Mouse (Mus musculus) layer of hippocampus, postnatal 36 days (tissue): ENCODE measurements at regions not wholly inside any gene's neighbourhood (a gene's known extent, or its start where the extent isn't known, plus 50 kb on each side); places are given as distances from the start of the nearest gene placed in this dataset.

Experiments used
- DNase-seq, 2 experiments: peaks; one replicate each; pipeline ENCODE4 v3.0.0; 2022

DNA sequence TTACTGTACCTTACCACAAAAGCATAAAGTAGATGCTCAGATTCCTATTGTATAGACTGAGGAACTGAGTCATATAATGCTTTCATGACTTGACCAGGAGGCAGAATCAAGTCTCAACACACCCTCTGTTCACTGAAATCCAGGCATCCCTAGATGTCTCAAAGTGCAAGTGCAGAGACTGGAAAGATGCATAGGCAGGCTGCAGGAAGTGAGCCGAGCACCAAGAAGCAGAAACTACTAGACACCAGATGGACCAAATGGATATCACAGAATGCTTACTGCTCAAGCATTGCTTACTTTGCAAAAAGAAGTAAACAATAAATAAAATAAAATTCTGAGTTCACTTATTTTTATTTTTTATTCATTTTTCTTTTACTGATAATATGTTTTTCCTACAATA lies 143.0 kb upstream of the Cpeb2 start:
- no peak for DNase-seq

DNA sequence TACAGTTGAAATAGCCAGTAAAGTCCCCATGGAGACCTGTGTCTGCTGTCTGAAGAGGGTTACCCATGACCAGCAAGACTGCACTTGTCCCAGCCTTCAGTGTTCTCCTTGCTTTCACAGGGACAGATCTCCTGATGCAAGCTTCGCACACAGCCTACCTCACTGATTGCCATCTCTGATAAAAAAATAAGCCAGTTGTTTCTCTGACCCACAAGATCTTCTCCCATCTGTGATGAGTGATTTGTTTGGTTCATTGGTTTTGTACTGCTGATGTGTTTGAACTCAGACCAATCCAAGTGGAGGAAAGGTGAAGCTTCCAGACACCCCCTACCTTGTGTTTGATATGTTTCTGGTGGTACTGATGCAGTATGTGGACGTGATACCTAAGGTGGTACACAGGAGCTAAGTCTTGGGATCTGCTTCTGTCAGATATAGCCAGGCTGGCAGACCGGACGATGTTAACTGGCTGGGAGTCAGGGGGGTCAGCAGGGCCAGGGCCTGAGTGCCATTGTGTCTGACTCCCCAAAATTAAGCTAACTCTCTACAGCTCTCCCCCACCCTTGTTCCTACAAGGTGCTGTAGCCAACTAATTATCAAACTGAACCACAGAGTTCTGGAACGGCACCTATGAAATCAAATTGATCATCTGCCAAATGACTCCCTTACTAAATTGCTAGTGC lies 139.2 kb upstream of the Cpeb2 start:
- DNase-seq: no peak

DNA sequence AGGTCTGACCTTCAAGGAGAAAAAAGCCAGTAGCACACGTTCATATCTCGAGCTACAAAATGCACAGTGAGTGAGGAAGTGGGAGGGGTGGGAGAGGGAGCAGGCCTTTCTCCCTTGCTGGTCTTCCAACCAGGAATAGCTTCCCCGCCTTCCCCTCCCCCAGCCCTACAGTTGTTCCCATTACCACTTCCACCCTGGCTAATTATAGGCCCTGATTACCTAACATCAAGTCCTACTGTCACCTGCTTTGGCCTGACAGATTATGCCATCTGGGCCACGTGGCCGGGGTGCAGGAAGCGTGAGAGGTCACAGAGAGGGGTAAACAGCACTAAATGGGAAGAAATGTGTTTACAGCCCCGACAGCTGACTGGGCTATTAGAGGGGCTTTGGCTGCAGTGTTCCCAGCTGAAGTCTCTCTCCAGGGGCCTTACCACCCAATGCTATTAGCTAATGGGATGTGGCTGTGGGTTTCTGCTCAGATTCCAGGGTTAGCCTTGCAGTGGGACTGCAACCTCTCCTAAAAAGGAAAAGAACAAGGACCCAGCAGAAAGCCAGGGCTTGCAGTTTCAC lies 138.6 kb upstream of the Cpeb2 start:
- DNase-seq: no peak

DNA sequence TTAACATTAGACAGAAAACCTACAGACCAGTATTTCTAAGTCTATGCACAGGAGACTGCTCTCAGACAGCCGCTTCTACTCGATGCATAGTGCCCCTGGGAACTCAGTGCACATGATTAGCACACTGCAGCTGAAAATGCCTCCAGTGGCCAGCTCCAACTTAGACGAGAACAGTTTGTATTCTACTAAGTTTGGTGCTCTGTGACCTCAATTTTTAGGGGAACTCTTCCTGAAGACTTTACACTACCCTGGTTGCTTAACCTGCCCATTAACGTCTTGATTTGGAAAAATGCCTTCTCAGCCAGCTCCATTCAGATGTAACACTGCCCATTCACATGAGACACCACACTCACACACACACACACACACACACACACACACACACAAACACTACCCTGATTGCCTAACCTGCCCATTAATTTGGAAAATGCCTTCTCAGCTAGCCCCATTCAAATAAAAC lies 130.9 kb upstream of the Cpeb2 start:
- no peak for DNase-seq

DNA sequence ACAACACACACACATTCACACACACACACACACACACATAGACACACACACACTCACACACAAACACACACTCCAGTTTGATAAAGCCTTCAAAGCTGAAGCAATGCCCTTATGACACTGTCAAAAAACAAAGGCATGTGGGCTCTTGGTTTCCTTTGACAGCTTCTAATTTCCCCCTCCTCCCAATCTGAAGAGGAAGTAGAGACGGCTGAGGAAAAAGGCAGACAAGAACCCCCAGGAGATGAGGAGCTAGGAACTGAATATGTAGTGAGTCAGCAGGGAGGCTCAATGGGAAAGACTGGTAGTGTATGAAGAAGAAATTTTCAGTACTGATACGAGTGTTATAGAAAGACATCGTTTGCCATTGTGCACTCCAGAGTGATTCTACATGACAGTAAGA lies 130.4 kb upstream of the Cpeb2 start:
- no peak for DNase-seq

DNA sequence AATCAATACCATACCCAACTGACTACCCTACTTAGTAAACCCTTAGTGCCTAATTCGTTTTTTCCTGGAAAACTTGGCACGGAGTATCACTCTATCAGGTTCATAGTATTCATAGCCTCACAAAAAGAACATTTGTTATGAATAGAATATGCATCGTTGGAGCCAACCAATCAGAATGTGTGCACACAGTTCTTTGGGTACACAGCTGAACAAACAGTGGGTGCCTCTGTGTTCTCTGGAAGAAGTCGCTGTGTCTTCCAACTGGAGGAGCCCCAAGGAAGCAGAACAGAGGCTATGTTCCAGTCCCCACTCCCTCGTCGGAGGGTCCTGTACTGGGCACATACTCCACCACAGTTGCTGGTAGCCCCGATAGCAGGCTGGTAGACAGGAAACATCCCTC lies 129.2 kb upstream of the Cpeb2 start:
- peak; percentile 35 to 47 for DNase-seq

DNA sequence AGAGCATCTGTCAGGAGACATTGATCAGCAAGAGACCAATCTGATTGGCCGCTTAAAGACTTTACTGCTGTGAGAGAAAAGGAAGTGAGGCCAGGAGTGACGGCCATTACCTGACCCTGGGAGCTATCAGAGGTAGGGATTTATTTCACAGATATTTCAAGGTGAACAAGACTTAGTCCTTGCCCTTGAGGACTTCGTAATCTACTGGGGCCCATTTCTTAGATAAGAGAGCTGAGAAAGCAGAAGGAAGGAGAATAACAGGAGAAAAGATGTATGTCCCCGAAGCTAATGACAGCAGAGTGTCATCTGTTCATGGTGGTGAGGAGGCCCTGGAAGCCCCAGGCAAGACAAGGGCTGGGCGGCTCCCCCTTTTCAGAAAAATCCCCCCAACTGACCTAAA lies 127.4 kb upstream of the Cpeb2 start:
- DNase-seq: no peak

DNA sequence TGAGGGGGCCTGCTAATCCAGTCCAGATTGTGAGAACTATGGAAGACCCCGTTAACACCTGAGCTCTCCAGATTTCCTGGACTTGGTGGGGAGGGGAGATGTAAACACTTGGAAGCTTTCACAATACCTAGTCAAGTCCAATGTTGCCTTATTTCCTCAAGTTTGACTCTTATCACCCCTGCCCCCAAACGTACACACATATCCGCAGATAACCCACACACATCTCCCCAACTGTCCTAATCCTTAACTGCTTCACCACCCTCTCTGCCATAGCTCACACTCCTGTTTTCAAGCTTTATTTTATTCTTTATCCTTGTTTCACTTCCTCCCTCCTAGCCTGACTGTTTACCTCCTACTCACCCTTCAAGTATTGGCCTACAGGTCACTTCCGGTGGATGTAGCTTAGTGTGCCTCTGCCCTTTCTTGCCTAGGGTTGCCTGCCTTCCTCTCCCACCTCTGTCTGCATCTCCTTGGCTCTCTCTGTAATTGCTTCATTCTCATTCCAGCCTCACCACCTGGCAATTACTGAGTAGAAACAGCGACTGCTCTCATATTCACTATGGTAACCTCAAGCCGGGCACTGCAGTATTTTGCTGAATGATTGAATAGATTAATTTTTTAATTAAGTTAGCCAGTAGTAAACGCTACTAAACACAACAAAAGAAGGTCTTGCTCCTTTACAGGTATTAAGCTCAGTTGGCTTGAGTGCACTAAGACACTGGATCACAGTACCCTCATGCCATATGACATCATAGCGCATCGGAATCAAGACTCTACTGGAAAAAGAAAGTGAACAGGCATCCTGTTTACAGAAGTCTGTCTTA lies 125.3 kb upstream of the Cpeb2 start:
- no peak for DNase-seq

DNA sequence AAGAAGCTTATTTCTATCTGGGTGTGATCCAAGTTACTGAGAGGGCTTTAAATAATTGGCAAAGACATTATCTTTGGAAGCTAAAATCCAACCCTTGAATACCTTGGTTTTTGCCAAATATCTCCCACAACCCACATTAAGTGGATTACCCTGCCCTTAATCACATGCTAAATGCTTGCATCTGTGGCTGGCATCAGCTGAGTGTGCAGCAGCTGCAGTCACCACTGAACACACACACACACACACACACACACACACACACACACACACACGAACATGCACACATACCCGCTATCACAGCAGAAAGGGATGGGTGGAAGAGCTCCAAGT lies 124.7 kb upstream of the Cpeb2 start:
- no peak for DNase-seq

DNA sequence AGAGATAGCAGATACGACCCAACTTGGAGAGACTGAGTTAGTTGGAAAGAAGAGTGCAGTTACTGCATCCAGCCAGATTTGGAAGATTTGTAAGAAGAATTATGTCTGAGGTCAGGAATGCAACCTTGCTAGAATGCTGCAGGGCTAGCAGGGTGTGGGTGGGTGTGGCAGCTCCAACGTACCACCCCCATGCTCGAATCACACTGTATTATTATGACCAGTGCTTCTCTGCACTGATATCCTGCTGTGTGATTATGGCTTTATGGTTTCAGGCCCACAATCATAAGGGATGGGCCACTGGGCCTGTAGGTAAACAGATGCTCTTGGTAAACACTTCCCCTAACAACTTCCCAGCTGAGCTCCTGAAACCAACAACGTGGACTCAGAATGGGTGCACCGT lies 122.8 kb upstream of the Cpeb2 start:
- DNase-seq: no peak

DNA sequence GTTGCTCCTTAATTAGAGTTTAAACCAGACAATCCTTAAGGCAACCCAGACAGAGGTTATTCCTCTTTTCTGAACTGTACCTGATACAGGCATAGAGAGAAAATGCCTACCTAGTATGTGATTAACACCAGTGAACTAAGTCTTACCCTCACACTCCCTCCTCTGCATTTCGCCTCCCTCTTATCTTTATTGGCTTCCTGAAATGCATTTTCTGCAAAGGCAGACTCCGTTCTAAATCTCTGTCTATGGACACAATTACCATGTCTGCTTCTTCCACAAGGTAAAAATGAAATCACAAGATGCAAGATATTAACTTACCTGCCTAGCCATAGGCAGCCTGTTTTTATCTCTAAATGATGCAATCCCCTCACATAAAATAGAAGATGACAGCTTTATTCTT lies 121.2 kb upstream of the Cpeb2 start:
- no peak for DNase-seq

DNA sequence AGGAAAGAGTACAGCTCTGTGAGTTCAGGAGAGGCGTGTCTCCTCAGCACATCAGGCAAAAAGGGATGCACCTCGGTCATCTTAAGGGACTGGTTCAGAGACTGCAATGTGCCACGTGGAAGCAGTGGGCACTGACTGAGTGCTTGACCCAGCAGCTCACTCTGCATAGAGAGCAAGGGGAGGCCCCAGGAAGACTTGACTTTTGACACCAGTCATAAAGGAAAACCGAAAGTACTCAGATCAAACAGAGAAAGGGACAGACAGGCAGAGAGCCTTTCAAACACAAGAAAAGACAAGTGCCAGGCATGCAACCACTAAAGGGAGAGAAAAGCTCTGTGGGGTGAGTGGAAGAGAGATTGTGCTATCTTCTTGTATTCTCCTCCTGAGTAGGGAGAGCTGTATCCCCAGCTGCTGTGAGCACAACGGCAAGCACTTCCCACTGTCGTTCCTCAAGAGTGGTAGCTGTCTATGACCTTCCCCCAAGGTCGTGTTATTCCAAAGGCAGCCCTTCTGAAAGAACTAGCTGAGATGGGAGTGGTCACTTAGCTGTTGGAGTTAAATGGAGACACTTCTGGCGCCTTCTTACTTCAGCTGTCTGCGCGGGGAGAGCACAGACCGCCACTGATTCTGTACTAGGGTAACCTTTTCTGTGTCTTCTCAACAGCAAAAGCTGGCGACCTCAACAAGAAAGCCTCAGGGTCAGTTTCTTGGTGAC lies 119.4 kb upstream of the Cpeb2 start:
- DNase-seq: no peak

DNA sequence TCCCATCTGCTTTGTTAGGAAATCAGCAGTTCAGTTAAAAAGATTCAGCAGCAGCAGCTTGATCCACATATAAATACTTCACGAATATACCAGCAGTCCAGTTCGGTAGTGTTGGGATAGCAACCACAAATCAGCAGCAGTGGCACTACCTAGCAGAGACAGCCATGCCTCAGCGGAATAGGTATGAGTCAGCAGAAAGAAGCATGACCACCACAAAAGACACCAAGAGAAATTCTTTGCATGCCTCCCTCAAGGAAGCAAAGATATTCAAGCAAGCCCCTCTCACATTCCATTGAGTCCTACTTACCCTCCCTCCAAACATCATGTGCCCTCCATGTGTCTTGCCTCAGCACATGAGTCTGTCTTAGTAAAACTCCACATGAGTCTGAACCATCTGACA lies 117.5 kb upstream of the Cpeb2 start:
- DNase-seq: no peak

DNA sequence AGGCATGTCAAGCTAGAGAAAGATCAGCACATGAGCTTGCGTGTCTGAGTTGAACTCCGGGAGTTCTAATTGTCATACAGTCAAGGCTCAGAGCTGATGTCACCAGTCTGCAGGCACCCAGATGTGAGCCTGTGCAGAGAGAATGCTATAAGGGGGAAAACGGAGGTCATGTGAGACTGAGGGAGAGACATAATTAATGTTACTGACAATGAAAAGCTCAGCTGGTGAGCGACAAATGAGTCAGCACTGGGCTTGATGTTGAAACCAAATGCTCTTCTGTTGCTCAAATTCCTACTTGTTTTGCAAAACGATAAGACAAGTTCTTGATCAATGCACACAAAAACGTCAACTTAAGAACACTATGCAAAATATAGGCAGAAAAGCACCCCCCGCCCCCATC lies 116.1 kb upstream of the Cpeb2 start:
- DNase-seq: no peak

DNA sequence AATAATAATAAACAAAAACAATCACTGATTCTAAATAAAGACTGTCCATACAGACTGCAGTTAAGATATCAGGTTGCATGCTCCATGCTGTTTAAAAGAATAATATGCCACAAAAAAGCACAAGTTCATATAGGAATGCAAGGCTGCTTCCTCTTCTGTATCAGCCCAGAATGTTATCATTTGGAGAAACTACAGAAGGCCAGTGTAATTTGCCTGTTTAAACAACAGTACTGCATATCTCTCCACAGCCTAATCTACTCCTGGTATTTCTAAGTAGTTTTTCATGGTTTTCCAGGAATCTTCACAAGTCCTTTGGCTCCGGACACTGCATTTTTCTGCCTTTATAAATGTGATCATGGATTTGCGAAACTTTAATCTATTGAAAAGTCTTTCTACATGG lies 111.9 kb upstream of the Cpeb2 start:
- DNase-seq: no peak

DNA sequence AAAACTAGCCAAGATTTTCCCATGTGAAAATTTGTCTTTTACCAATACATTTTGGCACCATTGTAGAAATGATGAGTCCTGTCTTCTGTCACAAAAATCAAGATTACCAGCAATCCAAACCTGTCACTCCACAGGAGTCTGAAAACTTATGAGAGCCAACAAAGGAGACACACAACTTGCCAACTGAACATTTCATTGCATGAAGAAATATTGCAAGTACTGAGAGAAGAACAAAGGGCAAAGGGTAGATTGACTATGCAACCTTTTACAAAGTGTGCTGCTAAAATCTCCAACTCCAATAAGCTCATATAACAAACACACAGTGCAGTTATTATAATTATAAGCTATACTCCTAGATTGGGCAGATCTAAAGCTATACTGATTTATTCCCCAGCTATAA lies 108.7 kb upstream of the Cpeb2 start:
- DNase-seq: no peak

DNA sequence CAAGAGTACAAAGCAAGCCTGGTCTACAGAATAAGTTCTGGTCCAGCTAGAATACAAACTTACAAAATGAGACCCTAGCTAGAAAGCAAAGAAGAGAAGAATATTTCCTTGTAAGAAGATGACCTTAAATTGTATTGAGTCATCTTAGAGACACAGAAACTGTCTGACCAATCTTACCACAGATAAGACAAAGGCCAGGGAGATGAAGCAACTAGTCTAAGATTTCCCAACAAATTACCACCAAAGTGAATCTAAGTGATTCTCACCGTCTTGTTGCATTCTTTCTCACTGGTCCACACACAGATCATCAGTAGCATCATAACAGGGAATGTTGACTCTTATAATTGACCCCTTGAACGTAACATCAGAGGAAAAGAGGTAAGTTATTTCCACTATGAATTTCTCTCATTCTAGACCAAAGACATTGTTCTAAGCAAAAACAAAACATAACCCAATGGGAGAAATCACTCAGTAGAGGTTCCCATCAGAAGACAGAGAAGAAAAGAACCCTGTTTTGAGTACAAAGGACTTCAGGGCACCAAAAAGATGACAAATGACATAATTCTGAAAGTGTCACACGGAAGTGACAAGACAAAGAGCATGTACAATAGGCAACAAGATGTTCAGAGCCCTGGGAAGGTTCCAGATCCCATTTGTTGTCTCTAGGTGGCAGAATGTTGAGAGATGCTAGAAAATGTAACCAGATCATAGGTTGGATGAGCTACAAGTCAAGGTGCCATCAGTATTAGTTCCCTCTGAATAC lies 107.0 kb upstream of the Cpeb2 start:
- DNase-seq: no peak

DNA sequence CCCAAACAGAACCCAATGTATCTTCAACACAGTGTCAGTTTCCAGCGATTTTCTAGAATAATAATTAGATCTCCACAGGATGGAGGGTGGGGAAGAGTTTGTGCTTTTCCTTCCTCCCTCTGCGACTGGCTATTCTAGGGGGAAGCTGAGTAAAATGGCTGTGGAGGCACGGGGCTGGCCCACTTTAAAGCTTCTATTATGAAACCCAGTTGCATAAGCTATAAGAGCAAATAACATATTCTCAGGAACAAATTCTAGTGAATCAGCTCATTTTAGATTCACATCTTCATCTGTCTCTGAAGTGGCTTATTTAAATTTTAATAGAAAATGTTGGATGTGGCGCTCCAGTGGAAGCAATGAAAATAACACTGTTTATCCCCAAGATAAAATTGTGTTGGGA lies 102.6 kb upstream of the Cpeb2 start:
- DNase-seq: peak in 1 of 2 experiments; percentile 25

DNA sequence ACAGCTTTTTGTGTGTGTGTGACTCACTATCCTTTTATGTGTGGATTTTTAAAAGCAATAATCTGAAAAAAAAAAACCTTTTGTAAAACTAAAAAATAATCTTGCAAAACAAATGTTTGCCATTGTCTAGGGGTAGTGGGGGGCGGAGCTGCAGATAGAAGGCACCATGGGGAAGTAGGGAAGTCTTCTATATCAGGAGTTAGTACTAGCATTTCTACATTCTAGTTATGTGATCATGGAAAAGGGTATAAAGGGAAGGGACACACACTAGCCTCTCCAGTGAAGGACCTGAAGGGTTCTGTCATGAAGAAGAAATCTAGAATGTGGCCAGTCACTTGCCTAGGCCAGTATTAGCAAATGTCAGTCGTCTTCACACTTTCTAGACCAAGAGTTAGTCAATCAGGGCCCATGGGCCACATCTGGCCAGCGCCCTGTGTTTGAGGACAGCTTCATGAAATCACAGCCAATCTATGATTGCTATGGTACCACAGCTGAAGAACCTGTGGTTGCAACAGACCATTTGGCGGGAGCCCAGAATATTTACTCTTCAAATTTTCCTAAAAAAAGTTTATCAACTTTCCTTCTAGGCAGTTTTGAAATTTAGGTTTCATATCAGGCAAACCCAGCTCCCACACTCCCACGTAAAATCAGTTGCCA lies 101.9 kb upstream of the Cpeb2 start:
- DNase-seq: no peak

DNA sequence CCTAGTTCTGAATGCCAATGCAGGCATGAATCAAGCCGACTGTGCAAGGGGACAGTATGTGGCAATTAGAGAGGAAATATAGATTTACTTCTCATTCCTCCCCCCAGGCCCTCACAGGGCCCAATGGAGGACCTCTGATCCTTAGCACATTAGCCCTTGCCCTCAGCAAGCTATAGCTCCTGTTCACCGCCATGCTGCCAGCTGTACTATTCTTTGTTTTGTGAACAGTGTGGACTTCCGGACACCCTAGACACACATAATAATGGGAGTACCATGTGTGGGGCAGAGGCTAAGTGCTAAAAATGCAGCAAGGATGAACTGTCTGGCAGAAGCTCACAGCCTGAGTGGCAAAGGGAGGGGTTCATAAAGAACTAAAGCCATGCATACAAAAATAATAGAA lies 99.3 kb upstream of the Cpeb2 start:
- no peak for DNase-seq

DNA sequence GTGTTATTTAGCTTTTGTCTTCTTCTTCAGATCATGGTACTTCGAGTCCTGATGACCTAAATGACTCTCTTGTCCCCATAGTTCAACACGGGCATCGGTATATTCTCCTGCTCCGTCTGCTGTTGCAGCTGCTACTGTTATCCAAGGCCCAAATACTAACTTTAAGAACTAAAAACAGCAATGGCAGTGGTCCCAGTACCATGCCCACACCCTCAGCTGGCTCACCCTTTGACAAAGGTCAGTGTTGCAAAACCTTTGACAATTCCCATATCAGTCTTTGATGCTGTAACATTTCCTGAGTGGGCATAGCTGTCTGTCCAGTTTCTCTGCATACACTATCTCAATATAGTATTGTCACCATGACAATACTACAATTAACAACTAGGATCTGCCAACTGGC lies 96.8 kb upstream of the Cpeb2 start:
- no peak for DNase-seq

DNA sequence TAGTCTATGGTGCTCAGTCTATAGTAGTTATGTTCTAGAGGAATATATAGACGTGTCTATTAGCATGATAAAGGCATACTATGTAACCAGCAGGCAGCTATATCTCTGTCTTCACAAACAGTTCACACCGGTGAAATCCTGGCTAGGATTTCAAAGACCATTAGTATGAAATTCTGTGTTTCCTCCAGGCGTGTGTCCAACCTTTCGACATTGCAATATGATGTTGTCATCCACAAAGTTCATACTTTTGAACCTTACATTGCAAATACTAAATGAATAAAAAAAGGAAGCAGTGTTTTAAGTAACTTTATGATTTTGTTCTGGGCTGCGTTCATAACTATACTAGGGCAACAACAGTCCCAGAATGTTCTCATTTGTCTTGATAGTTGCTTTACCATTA lies 95.2 kb upstream of the Cpeb2 start:
- DNase-seq: no peak
